Mouse (Mus musculus): ENCODE measurements around the gene Gdf2.
A peak's percentile ranks its signal among the peaks of the same experiment; 100 is the strongest.

Gene Gdf2

GRCm38 (mm10) chr14:33958186-33958585 is 17.3 kb downstream of the Gdf2 start:
- no peak for DNase-seq

DNA sequence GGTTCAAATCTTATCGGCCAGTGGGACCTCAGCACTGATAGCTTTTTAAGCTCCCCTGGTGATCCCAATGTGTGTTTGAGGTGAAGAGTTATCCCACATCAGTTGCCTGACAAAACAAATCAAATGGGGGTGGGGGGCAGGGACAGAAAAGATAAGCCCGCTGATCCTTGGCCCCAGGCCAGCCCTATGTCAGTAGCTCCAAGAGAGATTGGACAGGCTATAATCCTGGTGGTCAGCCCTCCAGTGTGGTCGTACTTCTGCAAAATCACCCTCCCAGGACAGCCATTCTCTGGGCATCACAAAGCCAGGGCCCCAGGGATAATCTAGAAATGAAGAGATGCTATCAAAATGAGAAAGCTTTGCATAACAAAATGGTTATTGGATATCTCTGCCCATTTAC is 18.0 kb downstream of the Gdf2 start:
- no peak for DNase-seq

DNA sequence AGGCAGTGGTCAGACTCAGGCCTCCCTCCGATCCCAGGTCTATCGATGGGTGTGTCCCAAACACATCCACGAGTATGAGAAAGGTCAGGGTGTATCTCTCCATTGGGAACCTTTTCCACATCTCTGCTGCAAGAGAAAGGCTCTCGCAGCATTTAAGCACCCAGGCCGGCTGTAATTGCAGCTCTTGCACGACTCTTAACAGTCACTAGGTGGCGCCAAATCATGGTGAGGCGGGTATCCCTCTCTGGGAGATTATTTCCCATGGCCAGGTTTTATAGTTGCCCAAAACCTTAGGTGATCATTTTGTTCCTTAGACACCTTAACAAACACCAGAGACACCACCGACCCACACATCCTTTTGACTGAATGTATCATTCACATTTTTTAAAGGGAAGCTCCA is 18.5 kb downstream of the Gdf2 start:
- DNase-seq = peak in 1 of 2 experiments; percentile 20

- no peak for DNase-seq
These were observed 24.8 kb downstream of the Gdf2 start for GRCm38 (mm10) chr14:33965675-33966074.

DNA sequence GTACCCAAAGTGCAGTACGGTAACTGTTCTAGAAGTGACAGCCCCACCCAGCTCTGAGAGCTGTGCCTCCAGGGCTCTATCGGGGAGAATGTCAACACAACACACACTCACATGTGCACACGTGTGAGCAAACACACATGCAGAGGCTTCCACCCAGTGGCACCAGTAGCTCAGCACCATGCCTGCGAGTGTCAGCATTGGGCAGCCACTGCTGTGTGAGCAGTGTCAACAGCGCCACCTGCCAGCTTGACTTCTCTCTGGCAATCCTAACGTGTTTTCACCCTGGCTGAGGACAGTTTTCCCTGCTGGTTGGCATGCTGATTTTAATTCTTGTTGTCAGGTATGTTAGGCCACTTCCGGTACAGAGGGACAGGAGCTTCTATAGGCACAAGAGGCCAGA is 31.8 kb downstream of the Gdf2 start:
- no peak for DNase-seq

GRCm38 (mm10) chr14:33974752-33975151 is 33.9 kb downstream of the Gdf2 start:
- no peak for DNase-seq

DNA sequence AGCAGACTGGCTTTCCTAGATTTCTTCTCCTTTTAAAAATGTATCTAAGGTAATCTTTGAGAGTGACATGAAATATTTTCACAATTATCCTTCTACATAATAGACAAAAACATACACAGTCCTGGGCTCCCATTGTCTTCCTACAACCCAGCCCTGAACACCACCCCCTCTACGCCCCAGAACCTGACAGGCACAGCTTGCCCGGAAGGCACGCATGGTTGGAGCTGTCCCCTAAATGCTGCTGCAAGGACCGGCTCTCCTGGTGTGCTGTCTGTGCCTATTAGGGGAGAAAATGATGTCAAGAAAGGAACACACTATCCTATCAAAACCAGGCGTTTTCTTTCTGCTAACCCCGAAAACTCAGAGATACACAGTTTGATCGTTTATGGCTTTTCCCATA is 36.9 kb downstream of the Gdf2 start:
- no peak for DNase-seq

DNA sequence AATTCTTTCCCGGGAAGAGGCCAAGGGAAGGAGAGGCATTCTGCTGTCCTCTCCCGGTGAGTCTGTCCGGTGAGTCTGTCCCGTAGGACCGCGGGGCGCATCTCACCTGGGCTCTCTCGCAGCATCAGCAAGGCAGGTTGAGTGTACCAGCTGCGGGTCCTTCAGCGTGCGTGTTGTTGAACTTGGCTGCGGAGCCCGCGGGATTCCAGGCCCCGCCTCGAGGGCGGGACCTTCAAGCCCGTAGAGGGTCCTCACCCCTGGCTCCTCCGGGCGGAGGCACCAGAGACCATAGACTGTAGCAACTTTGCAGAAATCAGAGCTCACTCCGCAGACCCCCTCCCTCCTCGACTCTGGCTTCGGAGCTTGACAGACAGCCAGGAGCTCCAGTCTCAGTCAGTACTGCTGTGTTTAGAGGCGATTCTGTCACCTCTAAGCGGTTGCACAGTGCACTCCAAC is 37.8 kb downstream of the Gdf2 start, which contains the start of gene Zfp488:
Gene Zfp488, minus strand, starts transcription at position 161 of the 456 bp plus-strand sequence.
- no peak for DNase-seq

GRCm38 (mm10) chr14:33989201-33989600 is 48.4 kb downstream of the Gdf2 start:
- no peak for DNase-seq

DNA sequence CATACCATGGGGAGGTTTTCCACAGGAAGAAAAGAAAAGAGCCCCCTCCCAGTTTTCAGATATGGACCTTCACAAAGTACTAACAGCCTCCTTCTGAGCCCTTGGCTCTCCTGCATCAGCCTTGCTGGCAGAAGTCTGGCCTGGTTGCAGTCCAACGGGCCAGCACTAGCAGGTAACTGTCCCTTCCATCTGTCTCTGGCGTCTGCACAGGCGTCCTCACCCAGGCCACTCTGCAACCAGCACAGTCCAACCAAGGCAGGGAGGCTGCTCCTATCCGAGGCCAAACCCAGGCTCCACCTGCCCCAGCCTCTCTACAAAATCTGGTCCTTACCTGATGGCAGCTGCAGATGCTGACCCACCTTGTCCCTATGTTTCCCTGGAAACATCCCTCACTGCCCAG is 51.1 kb downstream of the Gdf2 start:
- no peak for DNase-seq

DNA sequence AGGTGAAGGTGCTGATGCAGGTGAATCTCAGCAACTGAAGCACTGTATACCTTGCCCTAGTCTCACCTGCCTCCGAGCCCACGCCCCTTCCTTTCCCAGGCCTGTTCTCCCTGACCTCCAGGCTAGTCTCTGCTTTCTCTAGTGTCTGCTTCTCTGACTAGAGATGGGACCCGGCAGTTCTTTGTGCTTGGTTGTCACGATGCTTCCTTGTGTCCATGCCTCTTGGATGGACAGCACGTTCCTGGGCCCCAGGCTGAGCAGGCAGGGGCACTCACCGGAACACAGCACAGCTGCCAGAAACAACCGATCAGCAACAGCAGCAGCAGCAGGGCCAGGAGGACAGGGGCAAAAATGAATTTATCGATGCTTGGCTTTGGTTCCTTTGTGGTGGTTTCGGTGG is 52.2 kb downstream of the Gdf2 start:
- DNase-seq = no peak

GRCm38 (mm10) chr14:33993521-33994289 is 52.9 kb downstream of the Gdf2 start:
- DNase-seq = no peak
